Mouse (Mus musculus) lung, postnatal 0 days (tissue): ENCODE measurements at regions not wholly inside any gene's neighbourhood (a gene's known extent, or its start where the extent isn't known, plus 50 kb on each side); places are given as distances from the start of the nearest gene placed in this dataset.

Experiments used
- CTCF ChIP-seq: IDR thresholded peaks from 2 replicates; pipeline ENCODE4 v1.5.1; 2016; ENCODE audit warnings: antibody characterized with exemption, mild to moderate bottlenecking
- EP300 ChIP-seq: IDR thresholded peaks from 2 replicates; pipeline ENCODE4 v1.6.1; 2016; ENCODE audit warnings: antibody characterized with exemption, mild to moderate bottlenecking, control low read depth

DNA sequence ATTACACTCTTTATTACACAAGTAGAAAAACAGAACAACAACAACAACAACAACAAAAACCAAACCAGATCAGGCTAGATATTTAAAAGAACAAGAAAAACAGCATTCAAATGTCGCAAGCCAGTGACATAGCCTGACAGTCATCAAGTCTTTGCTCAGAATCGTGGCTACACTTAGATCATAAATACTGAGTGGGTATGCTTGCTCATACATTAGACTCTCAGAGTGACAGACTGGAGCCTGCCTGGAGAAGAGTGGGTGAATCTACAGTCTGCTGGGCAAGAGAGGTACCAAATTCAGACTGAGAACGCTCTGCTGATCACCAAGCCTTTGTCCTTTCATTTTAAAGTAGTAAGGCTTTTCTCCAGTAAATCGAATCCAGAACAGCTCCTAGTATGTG lies 202.4 kb upstream of the Cnr1 start:
- TF ChIP-seq EP300 (no peak), CTCF (no peak)
